Mouse (Mus musculus) hindbrain, embryonic 12.5 days (tissue): Measurements from ENCODE around the gene Lman1l. TPM values are rescaled to one million over a fixed set of nuclear protein-coding genes. Genes with fewer than 3 reads are reported as not detected.

Experiments
- ATAC-seq: fragments of 200-750 bp; cut with Nextera tagmentation; 2 replicates; pipeline ENCODE4 v1.8.0; 2017; ENCODE audit warnings: moderate TSS enrichment; ENCODE audit not compliant: low FRiP score
- H3K27ac ChIP-seq: fragments of 300-500 bp; sonication (generic); 2 replicates; pipeline ENCODE4 v1.5.1; 2016; ENCODE audit warnings: mild to moderate bottlenecking
- H3K27me3 ChIP-seq: fragments of 300-500 bp; sonication (generic); 2 replicates; pipeline ENCODE4 v1.6.1; 2016; ENCODE audit warnings: mild to moderate bottlenecking
- H3K36me3 ChIP-seq: fragments of 300-500 bp; sonication (generic); 2 replicates; pipeline ENCODE4 v1.6.1; 2016; ENCODE audit warnings: mild to moderate bottlenecking
- H3K4me1 ChIP-seq: fragments of 300-500 bp; sonication (generic); 2 replicates; pipeline ENCODE4 v1.6.1; 2016
- H3K4me2 ChIP-seq: fragments of 300-500 bp; sonication (generic); replicated peaks from 2 replicates; pipeline ENCODE4 v1.6.1; 2016; ENCODE audit warnings: mild to moderate bottlenecking
- H3K4me3 ChIP-seq: fragments of 300-500 bp; sonication (generic); 2 replicates; pipeline ENCODE4 v1.5.1; 2016; ENCODE audit warnings: mild to moderate bottlenecking
- H3K9ac ChIP-seq: fragments of 300-500 bp; sonication (generic); 2 replicates; pipeline ENCODE4 v1.6.1; 2016; ENCODE audit warnings: mild to moderate bottlenecking, moderate library complexity
- H3K9me3 ChIP-seq: fragments of 300-500 bp; sonication (generic); replicated peaks from 2 replicates; pipeline ENCODE4 v1.6.1; 2016; ENCODE audit warnings: mild to moderate bottlenecking
- WGBS: fragments of 180-500 bp; shearing (Covaris S2); methylation state at CpG from one replicate; pipeline ENCODE4 v1.1.7; 2016; 5-methylcytosine and 5-hydroxymethylcytosine counted together
- polyA plus RNA-seq: library from polyadenylated mRNA; unstranded; fragments of >200 nt; fragmentation: Nextera tagmentation; extraction: Ambion mirVana; gene quantifications from 2 replicates; pipeline ENCODE4 v1.2.1, GENCODE M21; 2016

Lman1l gene
- polyA plus RNA-seq, 1 experiment from 2014 or later = not detected

GRCm38 (mm10) chr9:57561711-57562099 is 58.9 kb downstream of the Lman1l start:
- peak overlapping the region; percentile 45; the same call in 1 of the 2 replicates for H3K9ac ChIP-seq
- peaks cover 32% of the 10 kb centered on the region for H3K4me1 ChIP-seq
- ATAC-seq = no peak

GRCm38 (mm10) chr9:57560861-57561710 is 59.5 kb downstream of the Lman1l start, which contains the start of gene Scamp2:
Gene Scamp2, plus strand, starts transcription at chr9:57560943.
- Histone ChIP-seq H3K4me3 (peak within 1 kb of the TSS; percentile 66), H3K9me3 (no peaks in the 10 kb centered on the region), H3K27ac (peak within 1 kb of the TSS; percentile 84), H3K27me3 (no peaks in the 10 kb centered on the region), H3K9ac (peak within 1 kb of the TSS; percentile 72), H3K4me1 (peaks cover 32% of the 10 kb centered on the region), H3K4me2 (peak within 1 kb of the TSS; percentile 83), H3K36me3 (no peaks in the 10 kb centered on the region; the same call in 1 of the 2 replicates)
- under 1% methylated on average over 37 of the region's 37 CpGs for WGBS
- ATAC-seq = peak; percentile 100

More at GRCm38 (mm10) chr9:57561711-57562099, 58.9 kb downstream of the Lman1l start:
- no peaks in the 10 kb centered on the region for H3K9me3 ChIP-seq
- no peaks in the 10 kb centered on the region for H3K27me3 ChIP-seq
- WGBS = 82% methylated on average over 13 of the region's 13 CpGs
- no peaks in the 10 kb centered on the region; the same call in 1 of the 2 replicates for H3K36me3 ChIP-seq
- H3K4me3 ChIP-seq = peak overlapping the region; percentile 66
- peak overlapping the region; percentile 83 for H3K4me2 ChIP-seq
- no peak overlapping the region for H3K27ac ChIP-seq

GRCm38 (mm10) chr9:57560263-57560662 is 60.3 kb downstream of the Lman1l start:
- H3K9ac ChIP-seq = peak overlapping the region; percentile 72
- ATAC-seq = no peak
- H3K4me3 ChIP-seq = peak overlapping the region; percentile 66
- H3K4me2 ChIP-seq = peak overlapping the region; percentile 83
- peaks cover 25% of the 10 kb centered on the region for H3K4me1 ChIP-seq
- 29% methylated on average over 7 of the region's 7 CpGs for WGBS
- H3K36me3 ChIP-seq = no peaks in the 10 kb centered on the region; the same call in 1 of the 2 replicates
- no peaks in the 10 kb centered on the region for H3K9me3 ChIP-seq
- H3K27me3 ChIP-seq = no peaks in the 10 kb centered on the region
- peak overlapping the region; percentile 84 for H3K27ac ChIP-seq

GRCm38 (mm10) chr9:57559568-57559967 is 61.0 kb downstream of the Lman1l start:
- Histone ChIP-seq H3K36me3 (no peaks in the 10 kb centered on the region), H3K4me3 (no peak overlapping the region), H3K9ac (no peak overlapping the region), H3K27ac (no peak overlapping the region), H3K27me3 (no peaks in the 10 kb centered on the region), H3K9me3 (no peaks in the 10 kb centered on the region), H3K4me2 (no peak overlapping the region), H3K4me1 (peaks cover 26% of the 10 kb centered on the region)
- 68% methylated on average over 2 of the region's 2 CpGs for WGBS
- ATAC-seq = no peak

- no peak overlapping the region for H3K9ac ChIP-seq
- H3K36me3 ChIP-seq = no peaks in the 10 kb centered on the region
- H3K4me2 ChIP-seq = no peak overlapping the region
- no peak for ATAC-seq
- no peak overlapping the region for H3K27ac ChIP-seq
- 84% methylated on average over 4 of the region's 4 CpGs for WGBS
- H3K27me3 ChIP-seq = no peaks in the 10 kb centered on the region
- peaks cover 29% of the 10 kb centered on the region for H3K4me1 ChIP-seq
- H3K4me3 ChIP-seq = no peak overlapping the region
- no peaks in the 10 kb centered on the region for H3K9me3 ChIP-seq
These were observed 61.9 kb downstream of the Lman1l start for GRCm38 (mm10) chr9:57558625-57559024.

- H3K9ac ChIP-seq = no peak overlapping the region
- peaks cover 19% of the 10 kb centered on the region for H3K4me1 ChIP-seq
- no peaks in the 10 kb centered on the region for H3K36me3 ChIP-seq
- ATAC-seq = no peak
- no peak overlapping the region for H3K4me2 ChIP-seq
- H3K27ac ChIP-seq = no peak overlapping the region
- H3K9me3 ChIP-seq = no peaks in the 10 kb centered on the region
- no peak overlapping the region for H3K4me3 ChIP-seq
- 83% methylated on average over 3 of the region's 3 CpGs for WGBS
- no peaks in the 10 kb centered on the region for H3K27me3 ChIP-seq
These were observed 63.4 kb downstream of the Lman1l start for GRCm38 (mm10) chr9:57557215-57557614.

Other genes with a start within 250 kb of the Lman1l start
- 20.0 and 24.6 TPM in 2 replicates for gene Ppcdc, start 180.7 kb downstream of the Lman1l start, polyA plus RNA-seq
- gene Scamp5, start 152.7 kb downstream of the Lman1l start, polyA plus RNA-seq = 47.5 and 49.9 TPM in 2 replicates
- gene Rpp25, start 116.7 kb downstream of the Lman1l start, polyA plus RNA-seq = 7.3 and 7.6 TPM in 2 replicates
- 655 and 680 TPM in 2 replicates for gene Cox5a, start 99.5 kb downstream of the Lman1l start, polyA plus RNA-seq
- 20.0 and 21.0 TPM in 2 replicates for gene Fam219b, start 83.2 kb downstream of the Lman1l start, polyA plus RNA-seq
- gene Mpi, start 68.0 kb downstream of the Lman1l start, polyA plus RNA-seq = 59.2 and 61.4 TPM in 2 replicates
- gene Scamp2, start 59.8 kb downstream of the Lman1l start, polyA plus RNA-seq = 61.9 and 63.3 TPM in 2 replicates
- gene Ulk3, start 31.3 kb downstream of the Lman1l start, polyA plus RNA-seq = 20.0 and 20.1 TPM in 2 replicates
- gene Cplx3, start 14.5 kb downstream of the Lman1l start, polyA plus RNA-seq = 0.08 and 0.27 TPM in 2 replicates
- 38.3 and 41.6 TPM in 2 replicates for gene Csk, start 32.9 kb upstream of the Lman1l start, polyA plus RNA-seq
- gene Cyp1a2, start 62.9 kb upstream of the Lman1l start, polyA plus RNA-seq = not detected in 2 replicates
- 0.12 TPM in 1 of 2 replicates, not detected in the other for gene Cyp1a1, start 67.2 kb upstream of the Lman1l start, polyA plus RNA-seq
- 39.4 and 40.3 TPM in 2 replicates for gene Edc3, start 87.8 kb upstream of the Lman1l start, polyA plus RNA-seq
- 81.8 and 82.5 TPM in 2 replicates for gene Clk3, start 145.1 kb upstream of the Lman1l start, polyA plus RNA-seq
- gene Arid3b, start 216.0 kb upstream of the Lman1l start, polyA plus RNA-seq = 19.0 and 22.9 TPM in 2 replicates